Mouse (Mus musculus) c-Kit-positive CD71-positive TER-119-positive erythroid progenitor cells, embryonic 14.5 days (primary cell): ENCODE results near the gene Krt87.
A peak's percentile ranks its signal among the peaks of the same experiment; 100 is the strongest.

Source experiments
- DNase-seq: peaks from one replicate; pipeline ENCODE4 v3.0.0-alpha.2; 2013; ENCODE audit warnings: low spot score

The Krt87 gene

GRCm38 (mm10) chr15:101438555-101438954 is at the start of gene Krt87:
Gene Krt87 (minus strand): TSS chr15:101438804.
- no peak for DNase-seq

- no peak for DNase-seq
Measured at GRCm38 (mm10) chr15:101485911-101486635, 47.5 kb upstream of the Krt87 start.

- no peak for DNase-seq
Measured at GRCm38 (mm10) chr15:101484939-101485338, 46.3 kb upstream of the Krt87 start.

DNA sequence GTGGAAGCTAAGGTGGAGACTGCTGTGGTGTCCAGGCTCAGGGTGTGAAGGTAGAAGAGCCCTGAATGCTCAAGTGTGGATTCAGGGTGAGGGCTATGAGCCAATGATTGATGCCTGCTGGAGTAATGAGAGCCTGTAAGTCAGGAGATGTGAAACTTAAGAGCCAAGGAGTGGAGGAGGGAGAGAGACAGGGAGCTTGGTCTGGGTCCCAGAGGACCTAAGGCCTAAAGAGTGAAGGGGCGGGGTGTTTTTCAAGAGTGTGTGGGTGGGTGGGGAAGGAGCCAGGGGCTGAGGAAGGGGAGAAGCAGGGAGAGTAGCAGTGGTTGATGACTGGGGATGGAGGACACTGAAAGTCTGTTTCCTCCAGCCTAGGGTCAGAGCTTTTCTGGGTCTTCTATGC is 45.0 kb upstream of the Krt87 start:
- DNase-seq, result no peak

DNA sequence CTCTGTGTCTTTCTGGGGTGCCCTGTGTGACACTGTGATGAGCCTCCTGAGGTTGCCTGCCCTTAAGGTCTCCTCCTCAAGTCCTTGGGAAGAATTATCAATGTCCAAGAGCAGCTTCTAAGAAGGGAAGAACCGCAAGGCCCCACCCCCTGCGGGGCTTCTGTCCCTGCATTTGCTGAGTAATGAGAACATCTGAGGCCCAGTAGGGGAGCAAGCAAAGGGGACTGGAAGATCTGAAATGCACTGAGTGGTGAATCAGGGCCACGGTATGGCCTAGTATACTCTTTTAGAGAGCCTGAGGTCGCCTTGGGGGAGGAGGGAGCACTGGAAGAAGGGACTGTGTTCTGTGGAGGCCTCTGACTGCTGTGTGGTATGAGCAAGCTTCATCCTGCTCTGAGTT is 43.5 kb upstream of the Krt87 start:
- DNase-seq, result no peak

DNA sequence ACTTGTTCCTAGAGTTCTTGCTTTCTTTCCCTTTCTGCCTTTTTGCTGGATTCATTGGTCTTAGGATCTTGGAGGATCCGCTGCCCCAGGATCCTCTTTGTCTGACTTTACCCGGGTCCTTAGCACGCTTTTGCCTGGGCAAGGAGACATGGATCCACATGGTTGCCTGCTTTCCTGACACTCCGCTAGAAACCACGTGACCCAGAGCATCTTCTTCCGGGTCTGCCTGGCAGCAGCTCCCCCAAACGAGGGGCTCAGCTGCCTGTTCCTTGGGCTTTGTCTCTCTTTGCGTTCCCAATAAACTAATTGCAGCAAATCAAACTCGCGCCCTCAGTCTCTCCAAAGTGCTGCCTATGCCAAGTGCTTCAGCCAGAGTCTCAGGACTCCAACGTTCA is 41.1 kb upstream of the Krt87 start:
- no peak for DNase-seq

DNA sequence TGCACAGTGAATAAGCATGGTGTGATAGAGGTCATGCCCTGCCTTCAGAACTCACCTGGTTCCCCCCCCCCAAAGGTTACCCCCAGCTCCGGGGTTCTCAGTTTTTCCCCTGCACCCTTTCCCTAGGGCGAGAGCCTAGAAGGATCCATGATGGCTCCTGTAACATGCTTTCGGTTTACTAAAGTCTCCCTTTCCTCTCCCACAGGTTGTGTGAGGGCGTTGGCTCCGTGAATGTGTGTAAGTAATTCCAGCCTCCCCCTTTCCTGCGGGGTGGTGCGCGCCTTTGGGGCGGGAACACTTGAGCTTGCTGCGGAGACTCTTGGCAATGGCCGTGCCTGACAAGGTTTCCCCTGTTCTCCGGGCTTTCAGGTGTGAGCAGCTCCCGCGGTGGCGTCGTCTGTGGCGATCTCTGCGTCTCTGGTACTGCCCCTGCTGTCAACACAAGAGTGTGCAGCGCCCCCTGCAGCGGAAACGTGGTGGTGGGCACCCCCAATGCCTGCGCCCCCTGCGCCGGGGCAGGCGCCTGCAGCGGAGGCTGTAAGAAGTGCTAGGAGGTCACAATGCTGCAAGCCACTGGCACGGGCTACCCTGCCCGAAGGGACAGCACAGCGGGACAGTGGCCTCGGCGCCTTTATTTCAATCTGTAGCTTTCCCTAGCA is 40.5 kb upstream of the Krt87 start:
- no peak for DNase-seq

GRCm38 (mm10) chr15:101472952-101473528 is 34.4 kb upstream of the Krt87 start, which contains the start of gene Krt86:
Gene Krt86 (plus strand): TSS chr15:101473478.
- peak; percentile 24 for DNase-seq

- DNase-seq, result no peak
Measured at GRCm38 (mm10) chr15:101469093-101469492, 30.5 kb upstream of the Krt87 start.

DNA sequence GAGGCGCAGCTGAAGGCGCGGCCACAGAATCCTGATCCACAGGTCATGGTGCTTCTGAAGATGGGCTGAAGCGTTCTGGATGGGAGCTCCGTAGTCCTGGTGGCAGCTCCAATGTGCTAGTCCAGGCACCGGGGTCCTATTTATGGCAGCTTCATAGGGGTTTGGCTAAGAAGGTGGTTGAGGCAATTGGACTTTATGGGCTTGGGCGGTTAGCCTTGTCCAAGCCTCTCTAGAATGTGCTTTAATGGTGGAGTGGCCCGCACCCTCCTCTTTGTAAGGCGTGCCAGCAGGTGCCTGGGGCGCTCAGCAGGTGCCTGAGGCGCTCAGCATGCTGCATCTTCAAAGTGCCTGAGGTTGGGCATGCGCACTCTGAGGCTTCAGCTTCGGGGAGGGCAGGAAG is 25.0 kb upstream of the Krt87 start, which contains the start of gene Krt81:
Krt81 (minus strand) TSS at position 101 of the 400 bp plus-strand sequence.
- DNase-seq, result no peak

GRCm38 (mm10) chr15:101459283-101459682 is 20.7 kb upstream of the Krt87 start:
- no peak for DNase-seq

DNA sequence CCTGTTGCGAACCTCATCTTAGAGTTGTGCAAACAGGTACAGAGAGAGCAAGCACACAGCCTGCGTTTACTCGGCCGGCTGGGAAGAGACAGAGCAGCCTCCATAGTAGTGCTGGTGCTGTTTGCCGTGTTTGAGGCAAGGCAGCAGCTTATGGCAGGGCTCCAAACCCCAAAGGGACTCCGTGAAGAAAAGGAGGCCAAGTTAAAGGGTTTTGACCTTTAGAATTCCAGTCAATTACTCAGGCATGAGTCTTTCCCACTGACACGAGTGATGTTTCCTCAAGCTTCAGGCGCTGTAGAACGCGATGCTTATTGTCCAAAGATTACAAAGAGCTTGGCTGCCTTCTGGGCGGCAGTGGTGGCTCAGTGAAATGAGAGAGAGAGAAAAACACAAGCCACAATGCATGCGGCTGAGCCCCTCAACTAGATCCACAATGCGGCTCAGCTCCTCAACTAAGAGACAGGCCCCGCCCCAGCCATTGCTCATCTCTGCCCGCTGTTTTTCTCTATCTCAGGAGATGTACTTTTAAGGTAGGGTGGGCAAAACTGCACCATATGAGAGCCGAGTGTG is 19.8 kb upstream of the Krt87 start:
- no peak for DNase-seq

DNA sequence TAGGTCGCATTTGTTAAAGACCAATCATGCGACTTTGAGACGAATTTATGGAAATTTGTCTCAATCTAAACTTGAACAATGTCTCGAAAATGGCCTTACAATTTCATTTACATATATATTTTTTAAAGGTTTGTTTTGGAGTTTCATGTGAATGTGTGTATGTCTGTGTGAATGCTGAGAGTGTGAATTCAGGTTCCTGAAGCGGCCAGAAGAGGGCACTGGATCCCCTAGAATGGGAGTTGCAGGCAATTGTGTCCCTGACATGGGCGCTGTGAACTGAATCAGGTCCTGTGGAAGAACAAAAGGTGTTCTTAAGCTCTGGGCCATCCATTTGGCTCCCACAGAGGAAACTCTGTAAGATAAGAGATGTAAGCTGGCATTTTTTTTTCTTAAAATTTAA is 17.3 kb upstream of the Krt87 start:
- no peak for DNase-seq

DNA sequence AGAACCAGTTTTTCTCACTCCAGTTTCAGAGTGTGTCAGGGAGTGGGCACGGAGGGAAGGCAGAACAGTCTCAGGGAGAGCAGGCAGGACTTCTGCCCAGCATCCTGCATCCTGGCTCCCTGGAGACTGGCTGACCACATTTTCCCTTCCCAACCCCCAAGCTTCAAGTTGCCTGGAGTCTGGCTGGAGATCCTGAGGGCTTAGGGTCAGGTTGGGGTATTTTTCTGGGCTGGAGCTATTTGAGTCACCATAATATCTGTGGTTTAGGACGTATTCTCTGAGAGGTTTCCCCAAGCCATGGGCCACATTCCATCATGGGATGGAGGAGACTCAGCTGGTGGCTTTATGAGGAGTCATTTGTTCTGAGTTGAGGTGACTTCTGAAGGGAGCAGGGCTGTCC is 16.7 kb upstream of the Krt87 start:
- no peak for DNase-seq

DNA sequence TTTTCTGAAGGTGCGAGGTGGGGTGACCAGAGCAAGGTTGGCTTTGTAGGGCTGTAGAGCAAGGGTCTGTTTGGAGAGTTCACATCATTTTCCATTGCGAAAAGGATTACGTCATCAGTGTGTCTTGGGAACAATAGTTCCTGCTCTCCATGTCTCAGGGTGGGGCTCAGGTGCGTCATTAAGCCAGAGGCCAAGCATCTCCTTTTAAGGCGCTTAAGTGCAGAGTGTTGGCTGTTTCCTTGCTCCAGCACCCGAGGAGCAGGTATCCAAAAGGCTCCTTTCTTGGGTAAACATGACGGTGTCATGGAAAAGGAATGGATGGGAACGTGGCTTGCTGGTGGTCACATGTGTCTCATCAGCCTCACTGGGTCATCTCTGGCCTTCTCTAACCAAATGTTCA is 16.2 kb upstream of the Krt87 start:
- DNase-seq, result no peak

DNA sequence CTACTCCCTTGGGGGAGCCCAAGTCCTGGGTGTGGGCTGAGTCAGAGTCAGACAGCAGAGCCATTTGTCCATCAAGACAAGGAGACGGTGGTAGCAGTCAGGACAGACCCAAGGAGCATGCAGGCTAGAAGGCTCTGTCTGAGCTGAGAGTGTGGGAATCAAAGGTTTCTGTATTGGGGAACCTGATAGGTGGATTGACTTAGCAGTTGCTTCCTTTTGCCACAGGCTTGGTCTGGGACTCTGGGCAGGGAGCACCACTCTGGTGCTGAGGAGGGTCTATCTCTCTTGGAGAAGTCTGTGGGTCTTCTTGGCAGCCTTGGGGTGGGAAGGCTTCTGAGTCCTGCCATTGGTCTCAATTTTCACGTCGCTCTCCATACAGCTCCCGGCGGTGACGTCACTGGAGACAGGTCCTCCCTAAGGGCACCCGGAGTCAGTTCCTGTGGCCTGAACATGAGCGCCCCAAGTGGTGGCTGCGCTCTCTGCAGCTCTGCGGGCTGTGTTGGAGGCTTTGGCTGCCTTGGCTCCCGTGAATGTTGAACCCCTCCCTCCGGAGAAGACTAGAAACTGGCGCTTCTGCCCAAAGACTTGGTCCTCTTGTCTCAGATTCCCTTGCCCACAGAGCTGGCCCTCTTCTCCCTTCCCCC is 14.6 kb upstream of the Krt87 start:
- peak; percentile 20 for DNase-seq

DNA sequence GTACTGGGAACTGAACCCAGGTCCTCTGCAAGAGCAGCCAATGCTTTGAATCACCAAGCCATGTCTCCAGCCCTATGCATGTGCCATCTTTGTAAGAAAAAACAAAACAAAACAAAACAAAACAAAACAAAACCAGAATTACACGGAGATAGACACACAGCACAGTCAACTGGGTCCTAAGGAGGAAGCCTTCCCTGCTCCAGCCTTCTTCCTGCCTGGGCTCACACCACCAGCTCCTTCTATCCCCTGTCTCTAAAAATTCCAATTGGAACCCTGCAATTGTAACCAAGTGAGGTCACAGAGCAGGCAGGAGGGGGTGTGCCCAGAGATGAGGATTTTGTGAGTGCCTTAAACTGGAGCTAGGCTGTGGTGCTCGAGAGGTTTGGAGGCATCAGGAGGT is 8.8 kb upstream of the Krt87 start, which contains the start of gene Krt88:
Krt88 (plus strand) TSS at position 301 of the 400 bp plus-strand sequence.
- no peak for DNase-seq

DNA sequence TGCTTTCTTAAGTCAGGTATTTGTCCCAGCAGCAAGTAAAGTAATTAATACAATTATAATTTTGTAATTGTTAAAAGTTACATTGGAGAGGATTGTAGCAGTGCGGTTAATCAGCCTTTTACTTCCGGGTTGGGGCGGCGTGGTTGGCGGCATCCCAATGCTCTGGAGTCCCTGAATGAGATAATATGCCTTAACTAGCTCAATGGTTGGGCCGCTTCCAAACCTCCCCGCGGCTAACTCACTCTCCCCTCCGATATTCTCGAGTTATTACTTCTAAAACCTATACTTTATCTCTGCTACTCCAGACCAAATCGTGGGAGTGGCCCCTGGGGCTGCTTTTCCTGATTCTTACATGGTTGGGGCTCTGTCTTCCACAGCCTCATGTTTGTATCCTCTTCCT is 8.0 kb upstream of the Krt87 start:
- no peak for DNase-seq

- DNase-seq, result no peak
Measured at GRCm38 (mm10) chr15:101440837-101441236, 2.2 kb upstream of the Krt87 start.

DNA sequence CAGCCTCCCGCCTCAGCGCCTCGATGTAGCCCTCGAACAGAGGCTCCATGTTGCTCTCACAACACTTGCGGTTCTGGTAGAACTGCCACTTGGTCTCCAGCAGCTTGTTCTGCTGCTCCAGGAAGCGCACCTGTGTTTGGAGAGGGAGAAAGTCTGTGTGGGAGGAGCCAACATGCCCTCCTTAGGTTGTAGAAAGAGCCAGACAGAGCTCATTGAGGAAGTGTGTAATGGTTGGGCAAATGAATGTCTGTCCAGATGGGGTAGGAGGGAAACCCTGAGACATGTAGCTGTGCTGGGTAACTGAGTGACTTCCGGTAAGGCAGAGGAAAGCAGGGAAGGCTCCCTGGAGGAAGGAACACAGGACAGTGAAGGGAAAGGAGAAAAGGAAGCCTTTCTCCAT is 2.0 kb downstream of the Krt87 start:
- DNase-seq, result no peak

DNA sequence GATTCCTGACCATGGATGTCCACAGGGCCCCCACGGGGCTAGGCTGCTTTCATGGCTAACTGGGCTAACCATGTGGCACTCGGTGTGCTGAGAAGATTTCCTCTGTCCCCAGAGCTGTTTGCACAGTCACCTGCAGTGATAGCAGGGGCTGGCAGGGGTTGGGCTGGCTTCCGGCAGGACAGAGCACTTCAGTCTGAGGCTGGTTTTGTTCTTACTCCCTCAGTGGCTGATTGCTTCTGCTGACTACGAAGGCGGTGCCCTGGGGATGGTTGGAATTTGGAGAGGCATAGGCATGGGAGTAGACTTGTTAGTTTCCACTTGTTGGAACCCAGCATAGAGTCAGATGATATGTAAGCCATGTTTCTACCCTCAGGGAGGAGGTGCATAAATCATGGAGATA is 13.7 kb downstream of the Krt87 start:
- no peak for DNase-seq

DNA sequence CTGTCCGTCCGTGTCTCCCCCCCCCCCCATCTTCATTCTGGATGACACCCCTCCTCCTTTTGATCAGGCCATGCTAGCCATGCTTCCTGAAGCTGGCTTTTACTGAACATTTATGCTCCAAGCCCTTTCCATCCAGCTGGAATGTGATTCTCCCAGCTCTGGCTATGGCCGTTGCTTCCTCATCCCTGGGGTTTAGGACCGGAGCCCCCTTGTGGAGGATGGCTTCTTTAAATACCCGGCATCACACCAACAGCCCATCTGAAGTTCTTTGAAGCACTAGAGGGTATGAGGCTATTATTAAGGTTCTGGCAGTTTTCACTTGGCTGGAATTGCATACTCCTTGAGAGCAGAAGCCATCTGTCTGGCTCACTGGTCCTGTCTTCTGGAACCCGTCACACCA is 17.7 kb downstream of the Krt87 start:
- DNase-seq, result no peak
